Mouse (Mus musculus): Measurements from ENCODE around the gene H2-Aa.

DNA sequence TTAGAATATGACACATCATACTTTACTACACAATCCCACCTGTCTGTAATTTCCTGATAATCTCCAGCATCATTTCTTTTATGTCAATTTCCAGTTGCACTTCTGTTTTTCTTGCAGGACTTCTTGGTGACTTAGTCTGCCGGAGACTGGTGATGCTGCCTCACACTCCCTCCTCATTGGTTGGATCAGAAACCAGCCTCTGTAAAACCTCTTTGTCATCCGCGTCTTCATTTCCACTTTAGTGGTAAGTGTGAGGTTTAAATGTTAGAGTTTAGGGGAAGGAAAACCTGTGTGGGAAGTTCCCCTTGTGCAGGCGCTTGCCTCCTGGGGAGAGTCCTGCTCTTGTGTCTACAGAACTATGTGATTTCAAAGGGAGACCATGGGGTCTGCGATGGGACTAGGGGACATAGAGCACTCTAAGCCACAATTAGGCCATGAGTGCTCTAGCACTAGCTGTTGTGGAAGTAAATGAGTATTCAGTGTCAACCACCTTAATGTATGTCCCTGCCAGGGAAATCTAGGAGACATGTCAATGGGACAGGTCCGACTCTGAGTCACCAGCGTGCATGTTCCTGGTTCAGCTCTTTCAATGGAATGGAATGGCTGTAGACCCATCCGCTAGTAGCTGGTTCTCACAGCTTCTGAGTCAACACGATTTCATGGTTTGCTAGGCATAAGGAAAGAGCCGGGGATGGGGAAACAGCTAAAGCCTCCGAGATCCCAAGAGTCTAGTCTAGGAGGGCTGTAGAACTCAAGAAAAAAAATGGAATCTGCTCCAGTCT lies 29.8 kb downstream of the H2-Aa start, which contains the start of gene H2-Ab1:
- TF ChIP-seq CTCF (IDR thresholded peaks at IDR 0.05; ENCODE audit: control insufficient read depth, insufficient read depth, low read length) (no peak), POLR2A (IDR thresholded peaks at IDR 0.05; ENCODE audit: borderline replicate concordance, control insufficient read depth, low read depth, low read length) (no peak)
